Mouse (Mus musculus) kidney, postnatal 10 days (tissue): ENCODE measurements around the gene Col15a1.

Experiments
- DNase-seq: peaks from one replicate; pipeline ENCODE4 v3.0.0; 2021; ENCODE audit warnings: mixed read lengths

Gene Col15a1

DNA sequence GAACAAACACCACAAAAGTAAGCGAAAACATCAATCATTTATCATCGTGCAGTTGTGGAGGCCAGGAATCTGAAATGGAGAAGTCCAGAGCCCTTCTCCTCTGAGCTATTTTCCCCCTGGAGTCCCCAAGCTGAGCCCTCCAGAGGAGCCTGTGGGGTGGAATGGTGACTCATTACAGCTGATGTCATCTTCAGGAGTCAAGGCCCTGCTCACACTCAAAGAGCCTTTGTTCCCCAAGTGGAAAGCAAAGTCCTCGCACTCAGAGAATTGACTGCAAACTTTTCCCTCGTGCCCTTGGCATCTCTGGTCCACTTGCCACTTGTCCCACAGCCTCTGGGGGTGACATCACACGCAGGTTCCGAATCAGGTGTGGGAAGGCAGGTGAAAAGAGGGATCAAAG, 23.4 kb downstream of the Col15a1 start:
- DNase-seq: no peak

- DNase-seq: no peak
Observed at GRCm38 (mm10) chr4:47233192-47233835, 25.4 kb downstream of the Col15a1 start.

- DNase-seq: peak; percentile 93
Observed at GRCm38 (mm10) chr4:47234667-47235267, 26.8 kb downstream of the Col15a1 start.

DNA sequence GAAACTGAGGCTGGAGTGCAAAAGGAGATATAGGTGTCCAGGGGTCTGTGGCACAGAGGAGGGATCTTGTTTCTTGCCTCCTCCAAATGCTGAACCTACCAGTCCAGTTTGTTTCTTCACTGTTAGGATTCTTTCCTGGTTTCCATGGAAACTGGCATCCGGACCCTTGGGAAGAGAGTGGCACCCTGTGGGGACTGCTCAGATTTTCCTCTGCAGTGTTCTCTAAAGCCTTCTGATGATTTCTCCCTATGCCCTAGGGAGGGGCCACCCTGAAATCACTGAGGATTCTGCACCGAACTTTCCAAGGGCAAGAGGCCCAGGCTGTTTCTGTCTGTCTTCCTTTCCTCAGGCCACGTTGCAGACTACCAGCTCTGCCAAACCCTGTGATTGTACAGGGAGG, 27.4 kb downstream of the Col15a1 start:
- no peak for DNase-seq

DNA sequence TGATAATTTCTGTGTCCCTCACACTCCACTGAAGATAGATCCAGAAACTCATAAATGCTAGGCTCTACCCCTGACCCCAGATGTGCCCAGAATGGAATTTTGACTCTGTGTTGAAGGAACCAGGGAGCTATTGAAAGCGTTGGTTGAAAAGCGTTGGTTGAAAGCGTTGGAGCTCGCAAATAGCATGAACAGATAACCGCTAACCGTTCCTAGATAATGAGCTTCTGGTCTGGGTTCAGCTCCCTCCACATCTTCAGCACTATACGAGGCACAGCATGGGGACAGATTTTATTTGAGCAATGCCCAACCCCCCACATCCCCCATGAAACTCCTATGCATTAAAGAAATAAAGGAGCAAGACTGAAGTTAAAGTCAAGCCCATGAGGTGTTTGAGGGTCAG, 28.1 kb downstream of the Col15a1 start:
- no peak for DNase-seq

DNA sequence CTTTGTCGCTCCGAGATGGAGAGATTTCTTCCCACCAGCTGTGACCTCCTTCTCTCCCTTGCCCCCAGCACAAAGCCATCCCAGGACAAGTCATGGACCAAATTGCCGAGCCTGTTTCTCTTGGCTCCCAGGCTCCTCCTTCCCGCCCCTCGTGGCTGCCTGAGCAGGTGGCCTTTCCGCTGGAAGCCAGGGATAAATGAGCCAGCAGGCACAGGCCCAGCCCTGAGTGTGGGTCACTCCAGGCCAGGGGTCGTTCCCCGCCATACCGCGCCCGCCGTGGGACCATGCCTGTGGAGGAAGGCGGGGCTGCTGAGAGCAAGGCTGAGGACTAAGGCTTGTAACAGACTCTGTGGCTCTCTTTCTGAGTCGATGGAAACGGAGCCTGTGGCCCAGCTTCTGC, 29.3 kb downstream of the Col15a1 start:
- peak; percentile 89 for DNase-seq

DNA sequence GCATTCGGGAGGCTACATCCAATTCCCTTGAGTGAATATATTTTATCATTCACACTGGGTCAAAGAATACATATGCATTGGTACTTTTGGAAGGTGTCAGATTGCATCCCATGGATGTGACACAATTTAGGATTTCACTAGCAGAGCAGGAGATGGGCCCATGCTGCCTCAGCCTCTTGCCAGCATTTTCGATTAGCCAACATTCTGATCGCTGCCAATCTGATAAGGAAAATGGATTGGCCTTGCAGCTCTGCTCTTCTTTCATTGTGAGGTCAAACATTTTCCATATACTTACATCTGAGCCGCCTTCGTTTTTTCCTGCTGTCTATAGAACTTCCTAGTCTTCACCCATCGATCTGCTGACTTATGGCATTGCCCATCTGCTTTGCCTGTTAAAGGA, 31.2 kb downstream of the Col15a1 start:
- no peak for DNase-seq

DNA sequence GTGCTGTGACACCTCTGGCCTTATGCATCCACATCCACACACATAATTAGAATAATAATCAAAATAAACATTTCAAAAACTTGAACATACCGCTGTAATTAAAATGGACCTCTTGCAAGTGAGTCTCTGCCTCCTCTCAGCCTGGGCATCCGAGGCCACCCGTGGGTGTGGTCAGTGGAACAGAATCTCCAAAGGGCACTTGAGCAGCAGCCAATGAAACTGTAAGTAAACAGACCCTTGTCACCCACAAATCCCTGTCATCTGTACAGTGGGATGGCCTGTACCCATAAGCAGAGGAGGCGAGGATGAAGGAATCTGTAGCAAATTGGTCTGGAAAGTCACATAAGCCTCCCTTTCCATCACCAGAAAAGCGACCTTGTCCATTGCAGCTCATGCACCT, 32.9 kb downstream of the Col15a1 start:
- no peak for DNase-seq

- no peak for DNase-seq
Observed at GRCm38 (mm10) chr4:47242127-47242526, 34.2 kb downstream of the Col15a1 start.

DNA sequence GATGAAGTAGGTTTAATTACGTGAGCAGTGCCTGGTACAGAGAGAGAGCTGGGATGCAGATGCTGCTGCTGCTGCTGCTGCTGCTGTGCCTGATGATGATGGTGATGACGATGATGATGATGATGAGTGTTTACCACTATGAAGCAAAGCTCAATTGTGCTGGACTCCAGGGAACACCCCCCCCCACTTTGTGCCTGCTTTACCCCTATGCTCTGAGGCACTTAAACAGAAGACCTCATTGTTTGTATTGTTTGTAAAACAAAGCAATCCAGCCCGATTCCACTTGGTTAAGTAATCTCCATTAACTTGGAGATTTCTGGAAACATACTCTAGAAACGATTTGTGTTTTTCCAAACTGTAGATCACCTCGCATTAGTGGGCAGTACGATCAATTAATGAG, 36.7 kb downstream of the Col15a1 start:
- no peak for DNase-seq

GRCm38 (mm10) chr4:47245621-47246020, 37.7 kb downstream of the Col15a1 start:
- no peak for DNase-seq

GRCm38 (mm10) chr4:47246811-47247210, 38.9 kb downstream of the Col15a1 start:
- no peak for DNase-seq

DNA sequence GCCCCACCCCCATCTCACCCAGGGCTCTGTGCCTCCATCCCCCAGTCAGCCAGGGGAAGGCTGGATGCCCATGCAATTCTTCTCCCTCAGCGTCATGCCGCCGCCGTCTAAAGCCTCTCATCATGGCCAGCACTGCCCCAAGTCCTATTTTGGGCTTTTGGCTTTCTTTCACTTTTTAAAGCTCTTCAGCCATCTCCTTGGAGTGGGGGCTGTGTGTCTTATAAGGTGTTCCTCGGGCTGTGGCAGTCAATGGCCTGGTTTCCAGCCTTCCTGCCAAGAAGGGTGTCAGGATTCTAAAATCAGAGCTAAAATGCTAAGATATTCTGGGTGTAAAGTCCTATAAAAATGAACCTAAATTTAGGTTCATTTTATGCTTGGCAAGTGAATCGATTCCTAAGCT, 39.6 kb downstream of the Col15a1 start:
- no peak for DNase-seq

GRCm38 (mm10) chr4:47249193-47249592, 41.2 kb downstream of the Col15a1 start:
- DNase-seq: no peak

- DNase-seq: peak; percentile 87
Observed at GRCm38 (mm10) chr4:47251069-47251468, 43.1 kb downstream of the Col15a1 start.

DNA sequence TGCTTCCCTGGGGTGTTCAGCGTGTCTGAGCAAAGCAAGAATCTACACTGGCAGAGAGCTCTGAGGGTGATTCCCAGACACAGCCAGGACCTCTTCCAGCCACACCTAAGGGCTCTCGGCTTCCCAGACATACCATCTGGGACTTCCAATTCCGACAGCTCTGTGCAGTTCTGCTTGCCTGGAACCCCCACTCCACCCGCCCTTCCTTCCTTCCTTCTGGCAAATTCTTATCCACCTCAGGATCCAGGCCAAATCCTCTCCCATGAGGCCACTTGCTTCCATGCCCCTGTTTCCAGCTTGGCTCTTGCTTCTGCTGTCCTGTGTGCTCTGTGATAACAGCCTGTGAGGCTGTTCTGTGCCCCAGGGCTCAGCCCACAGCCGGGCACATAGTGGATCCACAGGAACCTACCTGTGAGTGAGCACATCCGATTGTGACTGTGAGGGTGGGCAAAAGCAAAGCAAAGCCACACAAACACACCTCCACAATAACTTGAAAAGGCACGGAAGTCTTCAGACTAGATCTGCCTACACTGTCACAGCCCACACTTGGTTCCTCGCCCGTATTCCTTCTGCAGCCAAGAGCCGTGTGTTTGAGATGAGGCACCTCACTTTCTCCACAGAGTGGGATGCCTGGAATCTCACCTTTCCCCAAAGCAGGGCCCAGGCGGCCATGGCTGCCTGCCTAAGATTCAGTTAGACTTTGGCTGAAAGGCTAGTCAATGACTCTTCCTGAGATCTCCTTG, 43.9 kb downstream of the Col15a1 start:
- DNase-seq: peak; percentile 71

DNA sequence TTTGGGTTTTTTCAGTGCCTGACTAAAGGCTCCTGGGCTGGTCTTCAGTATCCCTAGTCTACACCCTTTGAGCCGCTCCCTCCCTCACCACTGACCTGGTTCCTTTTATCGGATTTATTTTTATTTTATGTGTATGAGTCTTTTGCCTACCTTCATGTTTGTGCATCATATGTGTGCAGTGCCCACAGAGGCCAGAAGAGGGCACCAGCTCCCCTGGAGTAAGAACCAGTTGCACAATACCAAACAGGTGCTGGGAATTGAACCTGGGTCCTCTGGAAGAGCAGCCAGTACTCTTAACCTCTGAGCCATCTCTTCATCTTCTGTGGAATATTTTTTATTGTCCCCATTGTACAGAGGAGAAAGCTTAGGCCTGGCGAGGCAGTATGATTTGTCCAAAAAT, 44.7 kb downstream of the Col15a1 start:
- no peak for DNase-seq

DNA sequence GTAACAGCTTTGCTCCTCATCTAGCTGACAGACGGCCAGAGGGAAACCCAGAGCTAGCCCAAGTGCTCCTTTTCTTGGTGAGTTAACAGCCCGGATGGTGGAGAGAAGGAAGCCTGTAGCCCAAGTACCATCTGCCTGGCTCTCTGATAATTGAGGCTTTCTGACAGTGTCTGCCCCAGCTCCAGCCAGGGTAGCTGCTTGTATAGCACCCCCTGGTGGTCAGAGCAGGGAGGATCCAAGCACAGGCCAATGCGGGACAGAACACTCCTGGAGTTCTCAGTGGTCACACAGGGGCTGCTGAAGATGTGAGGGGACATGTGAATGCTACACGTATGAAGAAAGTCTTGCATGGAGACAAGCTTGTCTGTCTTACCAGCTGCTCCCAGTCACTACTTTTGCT, 47.7 kb downstream of the Col15a1 start:
- DNase-seq: peak; percentile 90

GRCm38 (mm10) chr4:47258201-47258600, 50.2 kb downstream of the Col15a1 start:
- no peak for DNase-seq

GRCm38 (mm10) chr4:47261049-47261448, 53.1 kb downstream of the Col15a1 start:
- peak; percentile 34 for DNase-seq

DNA sequence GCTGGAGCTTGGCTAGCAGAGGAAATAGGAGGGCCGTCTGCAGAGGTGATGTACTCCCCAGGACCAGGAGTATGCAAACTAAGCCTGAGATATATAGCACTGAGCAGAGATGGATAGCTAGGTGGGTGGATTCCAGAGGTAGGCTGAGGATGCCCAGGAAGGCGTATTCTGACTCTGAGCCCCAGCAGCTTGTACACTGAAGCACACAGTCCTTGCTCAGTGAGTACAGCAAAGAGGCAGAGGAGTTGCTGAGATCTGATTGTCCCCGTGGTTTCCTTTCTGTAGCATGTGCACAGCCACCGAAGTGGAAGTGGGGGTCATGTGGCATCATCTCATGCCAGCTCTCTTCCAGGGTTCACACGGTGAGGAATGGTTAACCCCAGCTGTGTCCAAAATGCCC, 54.0 kb downstream of the Col15a1 start:
- no peak for DNase-seq

DNA sequence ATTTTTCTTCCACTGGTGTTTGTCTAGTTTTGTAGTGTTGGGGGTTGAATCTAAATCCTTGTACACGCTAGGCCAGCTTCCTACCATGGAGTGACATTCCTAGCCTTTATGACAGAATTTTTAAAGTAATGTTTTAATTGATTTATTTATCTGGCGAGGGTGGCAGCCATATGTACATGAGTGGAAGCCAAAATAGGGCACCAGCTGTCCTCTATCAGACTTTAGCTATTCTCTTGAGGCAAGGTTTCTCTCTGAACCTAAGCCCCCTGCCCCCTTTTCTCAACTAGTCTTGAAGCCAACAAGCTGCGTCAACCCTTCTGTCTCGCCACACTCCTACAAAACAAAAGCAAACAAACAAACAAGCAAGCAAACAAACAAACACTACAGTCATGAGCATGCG, 57.6 kb downstream of the Col15a1 start:
- DNase-seq: no peak

GRCm38 (mm10) chr4:47272452-47273130, 64.6 kb downstream of the Col15a1 start:
- DNase-seq: no peak

DNA sequence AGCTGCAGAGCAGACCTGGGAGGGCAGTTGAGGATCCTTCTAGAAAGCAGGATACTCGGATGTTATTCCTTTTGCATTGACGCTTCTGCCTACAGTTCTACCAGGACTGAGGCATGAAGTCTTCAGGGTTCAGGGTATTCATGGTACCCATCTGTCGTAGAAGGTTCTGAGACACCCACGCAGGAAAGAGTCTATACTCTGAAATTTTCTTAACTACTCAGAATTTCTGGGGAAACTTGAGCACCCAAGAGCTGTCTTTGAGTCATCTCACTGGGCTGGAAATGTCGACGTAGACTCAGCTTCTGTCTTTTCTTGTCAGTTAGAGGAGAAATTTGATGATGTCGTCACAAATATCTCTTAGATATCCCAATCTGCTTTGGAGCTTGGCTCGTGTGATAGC, 65.8 kb downstream of the Col15a1 start:
- no peak for DNase-seq
